Mouse (Mus musculus): ENCODE results near the gene Tbx19.

Gene Tbx19

DNA sequence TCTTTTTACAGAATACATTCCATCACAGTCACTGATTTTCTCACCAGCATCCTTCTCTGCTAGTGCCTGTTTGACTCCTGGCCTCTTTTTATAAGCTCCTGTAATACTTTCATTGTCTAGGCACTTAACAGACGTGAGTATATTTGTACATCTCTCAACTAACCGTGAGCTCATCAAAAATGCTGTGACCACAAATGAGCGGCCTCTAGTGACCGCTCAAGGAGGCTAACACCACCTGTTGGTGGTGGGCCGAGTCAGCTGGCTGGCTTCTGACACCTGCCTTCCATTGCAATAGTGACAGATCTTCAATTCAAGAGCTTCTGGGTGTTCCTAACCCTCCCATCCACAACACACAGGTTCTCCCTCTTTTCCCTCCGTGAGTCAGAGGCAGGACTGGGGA lies 22.8 kb upstream of the Tbx19 start:
- DNase-seq = no peak

DNA sequence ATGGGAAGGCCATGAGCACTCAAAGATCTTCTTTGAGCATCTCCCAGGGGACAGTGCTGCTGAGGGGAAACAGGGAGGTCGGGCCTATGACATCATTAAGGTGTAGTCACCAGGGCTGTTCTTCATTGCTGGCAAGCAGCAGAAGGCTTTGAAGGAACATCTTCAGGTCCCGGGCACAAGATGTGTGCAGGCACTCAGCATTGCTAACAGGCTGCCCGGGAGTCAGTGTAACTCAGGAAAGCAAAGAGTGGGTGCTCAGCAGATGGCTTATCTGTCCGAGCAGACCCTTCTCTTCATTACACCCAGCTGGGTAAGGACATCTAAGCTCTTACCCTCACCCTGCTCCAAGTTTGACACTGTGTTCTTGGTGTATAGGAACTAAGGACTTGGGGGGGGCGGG lies 18.7 kb upstream of the Tbx19 start:
- no peak for DNase-seq

GRCm38 (mm10) chr1:165178075-165178474 lies 17.5 kb upstream of the Tbx19 start:
- DNase-seq = no peak

GRCm38 (mm10) chr1:165174059-165174616 lies 13.6 kb upstream of the Tbx19 start:
- DNase-seq = no peak

DNA sequence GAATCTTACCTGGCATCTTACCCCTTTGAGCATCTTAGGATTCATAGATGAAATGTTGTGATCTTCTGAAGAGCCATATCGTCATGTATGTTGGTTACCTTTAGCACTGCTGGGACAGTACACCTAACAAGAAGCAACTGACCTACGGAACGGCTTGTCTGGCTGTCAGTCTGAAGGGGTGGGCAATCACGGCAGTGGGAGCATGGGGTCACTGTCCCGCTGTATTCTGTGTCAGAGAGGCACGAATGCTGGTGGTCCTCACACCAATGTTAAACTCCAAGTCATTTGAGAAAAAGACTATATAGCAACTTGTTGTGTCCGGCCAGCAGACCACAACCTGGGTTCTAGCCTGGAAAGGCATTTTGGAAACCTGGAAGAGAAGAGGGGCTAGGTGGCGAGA lies 10.7 kb upstream of the Tbx19 start:
- DNase-seq = no peak

GRCm38 (mm10) chr1:165170157-165170556 lies 9.6 kb upstream of the Tbx19 start:
- DNase-seq = no peak

DNA sequence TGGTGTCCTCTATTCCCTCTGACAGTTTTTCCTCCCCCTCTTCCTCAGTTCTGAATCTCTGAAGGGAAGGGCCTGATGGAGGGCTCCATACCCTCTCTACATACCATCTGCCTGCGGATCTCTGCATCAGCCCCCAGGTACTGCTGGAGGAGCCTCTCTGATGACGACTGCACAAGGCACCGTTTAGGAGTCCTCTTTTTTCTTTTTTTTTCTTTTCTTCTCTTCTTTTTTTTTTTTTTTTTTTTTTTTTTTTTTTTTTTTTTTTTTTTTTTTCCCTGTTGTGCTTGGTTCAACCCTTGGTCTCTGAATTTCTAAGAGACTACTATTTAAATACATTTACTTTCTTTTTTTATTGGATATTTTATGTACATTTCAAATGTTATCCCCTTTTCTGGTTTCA lies 8.9 kb upstream of the Tbx19 start:
- no peak for DNase-seq

GRCm38 (mm10) chr1:165164920-165165319 lies 4.3 kb upstream of the Tbx19 start:
- no peak for DNase-seq

DNA sequence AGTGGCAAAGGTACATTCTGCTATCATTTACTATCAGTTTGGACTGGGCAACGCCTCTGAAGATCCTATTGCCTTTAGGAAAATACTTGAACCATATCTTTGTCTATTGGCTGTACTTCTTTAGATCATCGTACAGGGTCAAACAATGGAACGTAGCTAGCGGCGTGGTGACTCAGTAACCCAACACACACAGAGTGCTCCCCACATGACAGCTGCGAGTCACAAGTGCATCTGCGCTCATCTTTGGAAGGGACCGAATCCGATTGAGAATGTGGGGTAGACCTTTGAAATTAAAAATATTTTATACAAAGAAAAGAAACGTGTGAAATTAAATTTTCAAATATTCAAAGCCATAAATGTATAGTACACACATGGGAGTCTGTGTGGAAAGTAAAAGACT lies 1.7 kb downstream of the Tbx19 start:
- DNase-seq = no peak

GRCm38 (mm10) chr1:165154162-165154561 lies 6.4 kb downstream of the Tbx19 start:
- DNase-seq = no peak

DNA sequence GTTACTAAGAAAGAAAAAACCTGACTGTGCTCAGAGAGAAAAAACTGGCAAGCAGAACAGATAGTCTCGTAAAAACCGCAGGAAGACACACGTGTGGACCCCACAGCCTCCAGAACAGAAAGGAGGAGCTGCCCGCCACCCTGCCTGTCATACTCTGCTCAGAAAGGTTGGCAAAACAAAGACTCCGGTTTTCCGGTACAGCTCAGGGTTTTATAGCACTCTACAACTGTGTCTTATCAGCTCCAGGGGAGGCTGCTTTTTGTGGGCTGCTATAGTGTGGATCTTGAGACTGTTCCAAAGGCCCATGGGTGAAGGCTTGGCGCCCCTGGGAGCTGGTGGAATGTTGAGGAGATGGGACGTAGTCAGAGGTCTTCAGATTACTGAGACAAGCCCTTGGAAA lies 9.4 kb downstream of the Tbx19 start:
- DNase-seq = no peak

DNA sequence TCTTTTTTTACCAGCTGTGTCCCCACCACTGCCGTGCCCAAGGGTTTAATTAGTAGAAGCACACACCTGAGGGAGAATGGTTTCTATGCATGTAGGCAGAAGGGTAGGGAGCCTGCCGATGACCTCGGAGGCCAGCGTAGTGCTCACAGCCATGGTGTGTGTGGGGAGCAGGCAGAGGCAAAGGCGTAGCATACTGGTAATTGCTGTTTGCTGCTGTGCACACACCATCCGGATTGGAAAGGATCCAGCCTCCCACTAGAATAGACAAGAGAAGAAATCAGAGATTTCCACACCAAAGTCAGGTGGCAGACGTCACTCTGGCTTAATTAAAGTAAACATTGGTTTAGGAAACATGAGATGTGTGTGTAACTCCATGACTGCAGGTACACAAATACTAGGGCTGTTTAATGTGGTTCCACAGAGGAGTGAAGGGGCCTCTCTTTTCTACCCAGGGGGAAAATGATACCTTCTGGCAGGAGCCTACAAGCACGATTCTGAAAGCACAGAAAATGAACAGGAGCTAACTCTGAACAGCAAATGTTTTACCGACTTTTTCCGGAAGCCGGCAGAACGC lies 18.1 kb downstream of the Tbx19 start:
- no peak for DNase-seq

- DNase-seq = no peak
Observed at GRCm38 (mm10) chr1:165140227-165140626, 20.3 kb downstream of the Tbx19 start.

- no peak for DNase-seq
Observed at GRCm38 (mm10) chr1:165133858-165134257, 26.7 kb downstream of the Tbx19 start.

DNA sequence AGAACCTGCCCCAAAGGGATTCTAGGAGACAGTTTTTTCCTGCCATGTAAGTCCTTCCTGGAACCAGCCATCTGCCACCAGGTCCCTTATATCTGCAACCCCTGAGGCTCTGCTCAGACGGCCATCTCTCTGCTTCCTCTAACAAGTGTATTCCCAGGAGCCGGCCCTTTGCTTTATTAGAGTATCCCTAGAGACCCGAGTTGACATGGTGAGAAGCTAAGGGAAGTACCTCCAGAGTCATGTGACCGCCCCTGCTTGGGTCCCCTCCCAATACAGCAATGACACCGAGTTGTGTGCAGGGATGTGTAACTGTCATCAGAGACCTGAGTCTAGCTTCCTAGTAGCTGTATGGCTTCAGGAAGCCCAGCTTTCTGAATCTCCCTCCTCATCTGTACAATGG lies 27.3 kb downstream of the Tbx19 start:
- DNase-seq = no peak

GRCm38 (mm10) chr1:165132187-165132877 lies 28.2 kb downstream of the Tbx19 start:
- peak; percentile 87 for DNase-seq

DNA sequence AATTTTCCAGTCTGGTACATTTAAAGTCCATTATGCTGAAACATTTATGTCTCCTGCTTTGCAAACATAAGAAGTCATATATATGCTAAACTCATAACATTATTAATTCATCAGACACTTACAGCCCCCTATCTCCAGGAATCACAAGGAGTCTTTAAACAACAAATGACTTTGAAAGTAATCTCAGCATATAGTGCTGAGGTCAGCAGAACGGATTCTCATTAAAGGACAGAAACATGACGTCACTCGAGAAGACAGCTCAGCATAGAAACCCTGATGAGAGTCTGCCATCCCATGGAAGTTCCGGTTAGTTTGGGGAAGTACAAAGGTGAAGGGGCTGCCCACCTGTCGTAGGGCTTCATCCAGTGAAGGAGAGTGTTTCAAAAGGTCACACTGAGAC lies 31.0 kb downstream of the Tbx19 start:
- no peak for DNase-seq

DNA sequence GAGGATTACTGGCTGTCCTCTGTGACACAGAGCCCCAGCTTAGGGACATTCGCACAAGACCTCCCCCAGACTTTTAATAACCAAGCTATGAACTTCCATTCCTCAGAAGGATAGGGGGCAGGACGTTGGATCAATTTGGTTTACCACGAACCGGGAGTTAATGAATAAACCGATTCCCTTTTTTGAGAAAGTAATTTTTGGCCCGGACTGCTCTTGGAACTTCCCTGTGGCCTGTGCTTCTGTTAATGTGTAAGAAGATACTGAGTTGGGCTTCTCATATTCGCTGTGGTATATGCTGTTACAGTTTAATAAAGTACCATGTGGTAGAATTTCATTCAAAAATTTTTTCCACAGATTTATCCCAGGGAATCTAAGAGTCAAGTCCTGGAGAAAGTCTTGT lies 39.5 kb downstream of the Tbx19 start:
- DNase-seq = peak; percentile 16

DNA sequence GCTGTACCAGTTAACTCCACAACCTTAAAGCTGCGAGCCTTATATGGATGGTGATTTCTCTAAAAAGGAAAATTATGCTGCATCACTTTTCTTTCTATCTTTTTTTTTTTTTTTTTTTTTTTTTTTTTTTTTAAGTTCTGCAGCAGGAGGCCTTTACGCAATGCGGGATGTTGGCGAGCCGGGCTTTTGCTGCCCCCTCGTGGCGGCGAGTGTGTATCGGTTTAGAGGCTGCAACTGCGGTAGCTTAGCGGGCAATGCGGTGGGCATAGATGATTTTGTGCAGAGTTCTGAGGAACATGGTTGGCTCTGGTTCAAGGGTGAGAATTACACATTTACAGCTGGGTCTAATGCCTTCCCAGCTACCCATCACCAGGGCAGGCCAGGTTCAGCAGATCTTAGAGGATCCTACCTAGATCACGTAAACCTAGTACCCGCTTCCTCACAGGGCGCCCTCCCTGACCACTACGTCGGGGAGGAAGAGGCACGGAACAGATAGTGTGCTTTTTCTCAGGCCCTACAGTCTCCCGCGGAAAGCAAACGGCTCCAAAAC lies 40.1 kb downstream of the Tbx19 start:
- peak; percentile 87 for DNase-seq

DNA sequence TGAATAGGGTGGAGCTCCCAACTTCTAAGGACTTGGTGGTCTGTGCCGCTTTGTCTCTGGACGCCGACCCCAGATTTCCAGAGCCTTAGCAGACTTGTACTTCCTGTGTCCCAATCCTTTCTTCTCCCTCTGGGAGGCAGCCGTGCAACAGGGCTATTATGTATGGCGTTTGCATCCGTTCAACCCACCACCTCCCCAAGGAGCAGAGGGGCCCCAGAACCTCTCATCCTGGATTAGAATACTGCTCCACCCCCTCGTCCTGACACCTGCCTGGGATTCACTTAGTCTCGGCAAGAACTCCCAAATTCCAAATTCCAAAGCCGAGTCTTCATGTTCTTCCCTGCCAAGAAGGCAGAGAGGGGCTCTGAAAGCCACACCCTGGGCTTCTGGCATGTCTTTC lies 40.8 kb downstream of the Tbx19 start:
- peak; percentile 8 for DNase-seq

DNA sequence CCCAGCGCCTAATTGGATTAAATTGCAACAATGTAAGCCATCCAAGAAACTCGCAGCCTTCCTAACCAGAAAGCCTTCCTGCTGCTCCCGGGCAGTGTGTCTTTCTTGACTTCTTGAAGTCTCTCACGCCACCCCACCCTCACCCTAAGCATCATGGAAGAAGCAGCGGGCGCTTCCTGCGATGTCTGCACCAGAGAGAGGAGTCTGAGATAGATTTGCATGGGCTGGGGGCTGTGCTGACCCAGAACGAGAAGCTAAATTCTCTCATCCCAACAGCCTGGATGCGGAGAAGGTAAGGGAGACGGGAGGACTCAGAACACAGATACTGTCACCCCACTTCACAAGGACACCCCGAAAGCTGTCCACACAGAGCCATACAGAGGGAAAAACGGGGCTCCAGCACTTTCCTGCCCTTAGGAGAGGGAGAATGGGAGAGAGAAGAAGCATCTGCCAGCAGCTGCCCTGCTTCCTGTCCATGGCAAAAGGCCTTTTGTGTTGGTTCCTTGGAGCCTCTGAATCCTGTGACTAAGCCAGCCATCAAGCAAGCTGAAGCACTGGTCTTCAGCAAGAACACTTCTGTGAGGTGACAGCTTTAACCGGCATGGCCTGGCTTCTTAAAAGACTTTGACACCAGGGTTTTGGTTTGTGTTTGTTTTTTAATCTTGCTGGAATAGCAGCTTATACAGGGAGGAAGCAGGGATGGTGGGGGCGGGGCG lies 41.4 kb downstream of the Tbx19 start:
- no peak for DNase-seq

DNA sequence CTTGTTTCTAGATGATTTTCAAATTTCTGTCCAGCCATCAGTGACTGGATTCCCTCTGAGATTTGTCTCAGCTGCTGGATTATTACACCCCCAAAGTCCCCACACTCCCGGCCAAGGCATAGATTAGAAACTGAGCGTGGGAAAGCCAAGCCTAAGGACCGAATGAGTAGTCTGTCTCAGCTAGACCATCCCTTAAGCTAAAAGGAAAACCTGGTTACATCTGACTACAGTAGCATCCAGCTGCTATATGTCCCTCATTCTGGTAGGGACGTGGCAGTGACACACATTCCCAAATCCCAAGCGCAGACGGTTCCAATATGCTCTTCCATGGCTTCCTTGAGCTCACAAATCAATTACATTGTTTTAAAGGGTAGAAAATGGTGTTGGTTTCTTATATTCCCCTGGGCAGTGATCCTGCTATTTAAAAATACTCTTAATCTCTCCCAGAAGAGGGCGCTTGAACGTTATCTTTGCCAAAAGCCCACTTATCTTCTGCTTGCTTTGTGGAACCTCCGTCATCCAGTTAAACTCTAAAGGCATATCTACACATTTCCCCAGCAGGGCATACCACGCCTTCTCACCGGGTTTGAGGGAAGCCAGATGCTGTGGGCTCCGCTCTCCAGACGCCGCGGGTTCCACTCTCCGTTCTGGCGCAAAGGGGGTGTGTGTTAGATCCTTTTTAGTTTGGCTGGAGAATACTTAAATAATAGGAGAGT lies 46.0 kb downstream of the Tbx19 start:
- no peak for DNase-seq

GRCm38 (mm10) chr1:165113700-165114099 lies 46.9 kb downstream of the Tbx19 start:
- DNase-seq = no peak

Measured in kidney, adult 18-20 months (tissue).